Mouse (Mus musculus): Measurements from ENCODE around the gene 4921539E11Rik. TPM values are rescaled to one million over a fixed set of nuclear protein-coding genes. Genes with fewer than 3 reads are reported as not detected.

The 4921539E11Rik gene
- total and polyA plus RNA-seq, 2 experiments from 2014 or later: not detected

DNA sequence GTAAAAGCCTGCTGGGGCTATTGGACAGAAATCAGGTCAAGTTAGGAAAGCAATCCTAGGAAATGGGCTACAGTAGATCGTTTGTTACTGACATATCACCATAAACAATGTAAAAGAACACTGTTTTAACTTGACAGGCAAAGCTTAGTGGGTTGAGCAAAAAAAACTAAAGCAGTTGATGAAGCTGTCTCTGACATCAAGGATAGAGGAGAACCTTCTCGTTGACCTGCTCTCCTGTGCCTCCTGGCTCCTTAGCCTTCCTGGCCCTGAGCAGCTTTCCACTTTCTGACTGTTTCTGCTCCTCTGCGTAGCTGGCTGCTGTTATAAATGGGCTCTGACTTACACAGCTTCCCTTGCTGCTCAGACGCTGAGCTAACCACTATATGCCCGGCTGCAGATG lies 27.3 kb downstream of the 4921539E11Rik start:
- no peaks in the 10 kb centered on the region for H3K4me1 ChIP-seq (ENCODE audit: control insufficient read depth, insufficient read depth)
- no peak overlapping the region for H3K4me3 ChIP-seq (ENCODE audit: low read depth, low read length)
- no peaks in the 10 kb centered on the region for H3K27me3 ChIP-seq (ENCODE audit: control insufficient read depth, insufficient read depth, low read length)
- no peaks in the 10 kb centered on the region for H3K36me3 ChIP-seq (replicated peaks; ENCODE audit: control insufficient read depth, insufficient read depth, low read length)
- DNase-seq (ENCODE audit: low spot score) (no peak), ATAC-seq (ENCODE audit: insufficient read depth, low read depth) (no peak)
- no peak for TF ChIP-seq EP300 (IDR thresholded peaks at IDR 0.05; ENCODE audit: low read depth)
- no peak for TF ChIP-seq CTCF (IDR thresholded peaks at IDR 0.05; ENCODE audit: low read depth)
- no peaks in the 10 kb centered on the region for H3K9me3 ChIP-seq (replicated peaks; ENCODE audit: control insufficient read depth, low read length)
- no peak overlapping the region for H3K9ac ChIP-seq (replicated peaks; ENCODE audit: low read depth, low read length)
- 54% methylated on average over 5 of the region's 5 CpGs for WGBS
- no peak overlapping the region for H3K27ac ChIP-seq (ENCODE audit: low read depth)
- H3K4me2 ChIP-seq (ENCODE audit: low read depth, low read length): no peak overlapping the region

DNA sequence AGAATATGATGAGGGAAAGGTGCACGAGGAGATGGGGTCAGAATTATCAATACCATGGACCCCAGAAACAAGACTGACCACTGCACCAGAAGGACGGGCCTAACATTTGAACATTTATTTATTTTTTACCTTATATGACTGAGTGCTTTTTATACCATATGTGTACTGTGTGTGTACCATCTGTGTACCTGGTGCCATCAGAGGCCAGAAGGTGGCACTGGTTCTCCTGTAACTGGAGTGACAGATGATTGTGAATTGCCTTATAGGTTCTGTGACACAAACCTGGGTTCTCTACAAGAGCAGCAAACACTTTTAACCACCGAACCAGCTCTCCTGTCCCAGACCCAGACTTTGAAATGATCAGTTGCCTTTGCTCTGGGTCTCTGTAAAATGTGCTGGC lies 31.8 kb downstream of the 4921539E11Rik start:
- no peak overlapping the region for H3K9ac ChIP-seq (replicated peaks; ENCODE audit: low read depth, low read length)
- no peaks in the 10 kb centered on the region for H3K27me3 ChIP-seq (ENCODE audit: control insufficient read depth, insufficient read depth, low read length)
- WGBS: 77% methylated on average over 3 of the region's 3 CpGs
- no peak overlapping the region for H3K4me2 ChIP-seq (ENCODE audit: low read depth, low read length)
- ATAC-seq (ENCODE audit: insufficient read depth, low read depth) (no peak), DNase-seq (ENCODE audit: low spot score) (no peak)
- no peaks in the 10 kb centered on the region for H3K36me3 ChIP-seq (replicated peaks; ENCODE audit: control insufficient read depth, insufficient read depth, low read length)
- TF ChIP-seq CTCF (IDR thresholded peaks at IDR 0.05; ENCODE audit: low read depth) (peak; percentile 14; the same call in 1 of the 2 replicates), EP300 (IDR thresholded peaks at IDR 0.05; ENCODE audit: low read depth) (no peak)
- H3K27ac ChIP-seq (ENCODE audit: low read depth): no peak overlapping the region
- H3K9me3 ChIP-seq (replicated peaks; ENCODE audit: control insufficient read depth, low read length): no peaks in the 10 kb centered on the region
- no peak overlapping the region for H3K4me3 ChIP-seq (ENCODE audit: low read depth, low read length)
- no peaks in the 10 kb centered on the region for H3K4me1 ChIP-seq (ENCODE audit: control insufficient read depth, insufficient read depth)

DNA sequence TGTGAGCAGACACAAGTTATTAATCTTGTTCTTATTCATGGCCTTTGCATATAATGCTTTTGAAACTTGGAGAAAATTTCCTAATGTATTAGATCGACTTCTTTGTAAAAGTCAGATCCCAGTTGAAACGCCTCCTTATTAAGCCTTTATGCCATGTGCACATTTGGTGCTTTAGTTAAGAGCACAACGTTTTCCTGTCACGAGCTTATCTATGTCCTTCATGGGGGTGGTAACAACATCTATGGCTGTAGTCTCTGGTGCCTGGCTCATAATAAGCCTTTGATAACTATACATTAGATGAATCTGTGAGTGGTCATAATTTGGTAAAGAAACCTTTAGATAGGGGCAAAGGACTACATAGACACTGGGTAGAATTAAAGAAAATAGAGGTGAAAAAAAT lies 36.8 kb downstream of the 4921539E11Rik start:
- Histone ChIP-seq H3K4me2 (ENCODE audit: low read depth, low read length) (no peak overlapping the region), H3K27ac (ENCODE audit: low read depth) (no peak overlapping the region), H3K27me3 (ENCODE audit: control insufficient read depth, insufficient read depth, low read length) (no peaks in the 10 kb centered on the region), H3K9me3 (replicated peaks; ENCODE audit: control insufficient read depth, low read length) (no peaks in the 10 kb centered on the region), H3K36me3 (replicated peaks; ENCODE audit: control insufficient read depth, insufficient read depth, low read length) (no peaks in the 10 kb centered on the region), H3K4me1 (ENCODE audit: control insufficient read depth, insufficient read depth) (no peaks in the 10 kb centered on the region), H3K4me3 (ENCODE audit: low read depth, low read length) (no peak overlapping the region), H3K9ac (replicated peaks; ENCODE audit: low read depth, low read length) (no peak overlapping the region)
- TF ChIP-seq EP300 (IDR thresholded peaks at IDR 0.05; ENCODE audit: low read depth) (no peak), CTCF (IDR thresholded peaks at IDR 0.05; ENCODE audit: low read depth) (no peak)
- DNase-seq (ENCODE audit: low spot score) (no peak), ATAC-seq (ENCODE audit: insufficient read depth, low read depth) (no peak)
- WGBS: 31% methylated on average over 4 of the region's 4 CpGs

DNA sequence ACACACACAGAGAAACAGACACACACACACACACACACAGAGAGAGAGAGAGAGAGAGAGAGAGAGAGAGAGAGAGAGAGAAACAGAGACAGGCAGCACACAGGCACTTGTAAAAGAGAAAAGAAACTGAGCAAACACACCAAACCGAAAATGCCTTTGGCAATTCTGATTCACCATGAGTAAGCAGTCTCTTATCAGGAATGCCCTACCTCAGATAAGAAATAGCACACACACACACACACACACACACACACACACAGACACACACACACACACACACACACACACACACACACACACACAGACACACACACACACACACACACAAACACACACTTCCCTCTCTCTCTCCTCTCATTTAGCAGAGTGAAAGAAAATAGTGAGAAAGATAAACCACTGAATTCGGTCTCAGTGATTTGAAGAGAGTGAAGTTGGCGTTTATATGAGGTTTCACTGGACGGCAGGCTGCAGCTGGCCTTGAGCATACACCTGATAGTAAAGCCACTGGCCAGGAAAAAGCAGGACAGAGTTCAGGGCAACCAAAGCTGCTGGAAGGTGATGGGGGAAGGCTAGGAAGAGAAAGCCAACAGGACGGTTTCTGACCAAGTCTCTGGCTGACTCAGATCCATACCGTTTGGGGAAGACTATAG lies 41.1 kb downstream of the 4921539E11Rik start:
- WGBS: 32% methylated on average over 6 of the region's 6 CpGs
- H3K9ac ChIP-seq (replicated peaks; ENCODE audit: low read depth, low read length): no peak overlapping the region
- no peak overlapping the region for H3K27ac ChIP-seq (ENCODE audit: low read depth)
- ATAC-seq (ENCODE audit: insufficient read depth, low read depth) (no peak), DNase-seq (ENCODE audit: low spot score) (no peak)
- no peaks in the 10 kb centered on the region for H3K9me3 ChIP-seq (replicated peaks; ENCODE audit: control insufficient read depth, low read length)
- H3K27me3 ChIP-seq (ENCODE audit: control insufficient read depth, insufficient read depth, low read length): no peaks in the 10 kb centered on the region
- no peak overlapping the region for H3K4me3 ChIP-seq (ENCODE audit: low read depth, low read length)
- no peak overlapping the region for H3K4me2 ChIP-seq (ENCODE audit: low read depth, low read length)
- H3K4me1 ChIP-seq (ENCODE audit: control insufficient read depth, insufficient read depth): no peaks in the 10 kb centered on the region
- TF ChIP-seq EP300 (IDR thresholded peaks at IDR 0.05; ENCODE audit: low read depth) (no peak), CTCF (IDR thresholded peaks at IDR 0.05; ENCODE audit: low read depth) (no peak)
- no peaks in the 10 kb centered on the region for H3K36me3 ChIP-seq (replicated peaks; ENCODE audit: control insufficient read depth, insufficient read depth, low read length)

DNA sequence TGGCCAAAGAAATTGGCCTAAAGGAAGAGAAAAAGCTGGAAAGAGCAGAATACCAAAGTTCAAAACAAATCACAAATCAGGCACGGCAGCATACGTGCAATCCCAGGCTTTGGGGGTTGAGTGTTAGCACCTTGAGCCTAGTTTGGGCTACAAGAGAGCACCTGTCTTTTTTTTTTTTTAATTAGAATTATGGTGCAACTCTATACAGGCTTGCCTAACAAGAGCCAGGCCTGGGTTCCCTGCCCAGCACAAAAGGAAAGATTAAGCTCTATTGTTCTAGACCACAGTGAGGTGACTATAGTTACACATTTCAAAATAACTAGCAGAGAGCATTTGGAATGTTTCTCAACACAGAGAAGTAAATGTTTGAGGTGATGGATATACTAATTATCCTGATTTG lies 42.9 kb downstream of the 4921539E11Rik start:
- WGBS: 83% methylated on average over 2 of the region's 2 CpGs
- DNase-seq (ENCODE audit: low spot score) (no peak), ATAC-seq (ENCODE audit: insufficient read depth, low read depth) (no peak)
- H3K9ac ChIP-seq (replicated peaks; ENCODE audit: low read depth, low read length): no peak overlapping the region
- no peak overlapping the region for H3K4me3 ChIP-seq (ENCODE audit: low read depth, low read length)
- H3K27me3 ChIP-seq (ENCODE audit: control insufficient read depth, insufficient read depth, low read length): no peaks in the 10 kb centered on the region
- no peaks in the 10 kb centered on the region for H3K36me3 ChIP-seq (replicated peaks; ENCODE audit: control insufficient read depth, insufficient read depth, low read length)
- H3K4me1 ChIP-seq (ENCODE audit: control insufficient read depth, insufficient read depth): no peaks in the 10 kb centered on the region
- no peak overlapping the region for H3K4me2 ChIP-seq (ENCODE audit: low read depth, low read length)
- H3K9me3 ChIP-seq (replicated peaks; ENCODE audit: control insufficient read depth, low read length): no peaks in the 10 kb centered on the region
- H3K27ac ChIP-seq (ENCODE audit: low read depth): no peak overlapping the region
- TF ChIP-seq CTCF (IDR thresholded peaks at IDR 0.05; ENCODE audit: low read depth): no peak
- no peak for TF ChIP-seq EP300 (IDR thresholded peaks at IDR 0.05; ENCODE audit: low read depth)

DNA sequence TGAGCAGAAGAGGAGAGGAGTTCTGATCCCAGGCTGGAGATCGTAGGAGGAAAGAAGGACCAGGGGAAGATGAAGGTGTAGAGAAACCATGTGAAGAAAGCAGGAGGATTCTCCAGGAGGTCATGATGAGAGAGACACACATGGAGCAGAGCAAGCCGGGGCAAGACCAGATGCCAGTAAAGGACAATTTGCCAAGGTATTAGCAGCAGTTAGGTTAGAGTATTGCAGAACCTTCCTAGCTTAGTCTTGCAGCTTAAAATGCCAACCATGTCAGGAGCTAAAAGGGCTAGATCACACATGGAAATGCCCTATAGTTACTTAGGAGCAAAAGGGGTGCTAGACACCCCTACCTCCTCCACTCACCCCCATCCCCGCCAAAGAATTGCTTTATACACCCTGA lies 43.4 kb downstream of the 4921539E11Rik start:
- Histone ChIP-seq H3K27ac (ENCODE audit: low read depth) (no peak overlapping the region), H3K36me3 (replicated peaks; ENCODE audit: control insufficient read depth, insufficient read depth, low read length) (no peaks in the 10 kb centered on the region), H3K4me1 (ENCODE audit: control insufficient read depth, insufficient read depth) (no peaks in the 10 kb centered on the region), H3K9ac (replicated peaks; ENCODE audit: low read depth, low read length) (no peak overlapping the region), H3K4me2 (ENCODE audit: low read depth, low read length) (no peak overlapping the region), H3K27me3 (ENCODE audit: control insufficient read depth, insufficient read depth, low read length) (no peaks in the 10 kb centered on the region), H3K9me3 (replicated peaks; ENCODE audit: control insufficient read depth, low read length) (no peaks in the 10 kb centered on the region), H3K4me3 (ENCODE audit: low read depth, low read length) (no peak overlapping the region)
- DNase-seq (ENCODE audit: low spot score): no peak
- ATAC-seq (ENCODE audit: insufficient read depth, low read depth): no peak
- TF ChIP-seq CTCF (IDR thresholded peaks at IDR 0.05; ENCODE audit: low read depth) (no peak), EP300 (IDR thresholded peaks at IDR 0.05; ENCODE audit: low read depth) (no peak)
- WGBS: 81% methylated on average over 3 of the region's 3 CpGs
